In the genomic region with DNA sequence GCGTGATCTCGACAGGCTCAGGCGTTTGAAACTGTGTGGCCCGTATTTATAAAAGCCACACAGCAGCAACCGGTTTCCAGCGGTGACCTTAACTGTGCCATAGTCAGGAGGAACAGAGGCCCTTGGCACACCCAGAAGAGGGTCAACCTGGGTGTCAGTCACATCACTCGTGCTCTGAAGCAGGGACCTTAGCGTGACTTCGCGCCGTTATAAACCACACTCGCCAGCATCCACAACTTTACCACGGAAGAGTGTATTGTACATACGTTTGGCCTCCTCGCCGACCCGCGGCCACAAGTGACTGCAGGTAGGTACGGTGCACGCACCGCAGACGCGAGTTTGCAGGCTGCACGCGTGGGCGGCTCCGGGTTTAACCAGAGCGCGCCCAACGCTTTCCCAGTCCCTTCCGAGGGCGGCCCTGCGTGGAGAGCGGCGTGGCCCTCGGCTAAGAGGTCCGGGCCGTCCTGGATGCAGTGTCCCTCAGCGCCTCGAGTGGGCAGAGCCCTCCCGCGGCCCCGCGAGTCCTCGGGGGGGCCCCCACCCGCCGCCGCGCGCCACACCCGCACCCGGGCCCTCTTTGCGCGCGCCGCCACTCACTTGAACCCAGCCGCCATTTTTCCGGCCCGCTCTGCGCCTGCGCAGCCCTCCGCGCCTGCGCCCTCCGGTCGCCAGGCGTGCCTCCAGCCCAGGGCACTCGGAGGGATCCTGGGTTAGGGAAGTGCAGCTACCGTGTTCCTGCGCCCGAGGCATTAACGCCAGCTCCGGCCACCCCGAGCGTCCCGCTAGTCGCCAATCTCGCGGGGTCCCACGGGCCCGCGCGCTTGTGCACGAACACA, we compare ENCODE assay signal across 8 mouse cellular contexts. TPM values are rescaled to one million over a fixed set of nuclear protein-coding genes. Genes with fewer than 3 reads are reported as not detected.
DNase-seq lines count a peak whose midpoint lies in the region; ATAC-seq and TF ChIP-seq lines count a peak whose summit lies in the region.

No protein-coding gene starts in this region.

- H3K79me2 ChIP-seq in liver, adult 2 months (ENCODE audit: control insufficient read depth, insufficient read depth, low read length): no peaks in the 10 kb centered on the region

- peak overlapping the region; percentile 100 for H3K27ac ChIP-seq in heart, embryonic 13.5 days (replicated peaks)
- H3K27ac ChIP-seq in kidney, postnatal 0 days: peak overlapping the region; percentile 99
- peak overlapping the region; percentile 92 for H3K27ac ChIP-seq in liver, adult 2 months (replicated peaks; ENCODE audit: insufficient read depth, low read depth, low read length)

- peak; percentile 95 for DNase-seq in CD4-positive, CD25-positive, alpha-beta regulatory T cell, adult 2 months (ENCODE audit: low read depth, low spot score)
- DNase-seq in brain, embryonic 14.5 days (ENCODE audit: low read depth): peak; percentile 95
- peak; percentile 90 for DNase-seq in kidney, postnatal 0 days (ENCODE audit: low spot score)
- peak; percentile 63 for DNase-seq in liver, adult 2 months (ENCODE audit: extremely low read depth, low read depth, low spot score)
- DNase-seq in spleen, postnatal 36 days (ENCODE audit: low spot score in 2 of 2): peak; percentile 88 to 90

- TF ChIP-seq POLR2A in brain, embryonic 14.5 days (IDR thresholded peaks at IDR 0.05; ENCODE audit: borderline replicate concordance, extremely low read depth, insufficient read depth, insufficient read length, poor library complexity, severe bottlenecking): peak; percentile 90
- peak; percentile 71 for TF ChIP-seq POLR2A in liver, adult 2 months (IDR thresholded peaks at IDR 0.05; ENCODE audit: extremely low read depth, insufficient read depth, low read length)

- H3K27me3 ChIP-seq in heart, embryonic 13.5 days (replicated peaks): no peaks in the 10 kb centered on the region
- no peaks in the 10 kb centered on the region for H3K27me3 ChIP-seq in kidney, postnatal 0 days (ENCODE audit: insufficient read depth, low read length)
- H3K27me3 ChIP-seq in liver, adult 2 months (ENCODE audit: control insufficient read depth, insufficient read depth, low read length): no peaks in the 10 kb centered on the region

- H3K4me3 ChIP-seq in heart, embryonic 13.5 days: peak overlapping the region; percentile 94
- H3K4me3 ChIP-seq in kidney, postnatal 0 days (replicated peaks; ENCODE audit: low read depth, low read length): peak overlapping the region; percentile 95
- peak overlapping the region; percentile 85 for H3K4me3 ChIP-seq in liver, adult 2 months (ENCODE audit: insufficient read depth, low read depth, low read length)

- peak overlapping the region; percentile 99 for H3K9ac ChIP-seq in heart, embryonic 13.5 days
- H3K9ac ChIP-seq in kidney, postnatal 0 days (ENCODE audit: low read depth, low read length): peak overlapping the region; percentile 76
- peak overlapping the region; percentile 88 for H3K9ac ChIP-seq in liver, adult 2 months (ENCODE audit: low read depth, low read length)

- peak overlapping the region; percentile 88 for H3K4me2 ChIP-seq in heart, embryonic 13.5 days
- H3K4me2 ChIP-seq in kidney, postnatal 0 days (ENCODE audit: low read length): peak overlapping the region; percentile 86

- ATAC-seq in erythroid progenitor cell, adult 5-6 weeks (replicated peaks; ENCODE audit: low FRiP score, poor library complexity, severe bottlenecking): peak; percentile 82
- peak; percentile 78 for ATAC-seq in heart, embryonic 13.5 days (ENCODE audit: extremely low read depth, insufficient number of reproducible peaks, low FRiP score, low TSS enrichment)
- peak; percentile 93 for ATAC-seq in kidney, postnatal 0 days (replicated peaks; ENCODE audit: low FRiP score, low read depth)
- ATAC-seq in monocyte, adult 5-6 weeks (replicated peaks; ENCODE audit: insufficient number of reproducible peaks, low FRiP score, low TSS enrichment, poor library complexity, severe bottlenecking): peak; percentile 72

- peaks cover 25% of the 10 kb centered on the region for H3K4me1 ChIP-seq in heart, embryonic 13.5 days
- 0 out of 2 replicates have a peak, but pooled peaks cover 7% of the 10 kb centered on the region for H3K4me1 ChIP-seq in kidney, postnatal 0 days (replicated peaks; ENCODE audit: insufficient read depth, low read length)
- H3K4me1 ChIP-seq in liver, adult 2 months (ENCODE audit: control insufficient read depth, insufficient read depth, low read length): peaks cover 7% of the 10 kb centered on the region; the same call in 1 of the 2 replicates

- H3K36me3 ChIP-seq in heart, embryonic 13.5 days: peaks cover 52% of the 10 kb centered on the region
- peaks cover 37% of the 10 kb centered on the region for H3K36me3 ChIP-seq in kidney, postnatal 0 days (ENCODE audit: insufficient read depth, low read length)
- peaks cover 9% of the 10 kb centered on the region; the same call in 1 of the 2 replicates for H3K36me3 ChIP-seq in liver, adult 2 months (ENCODE audit: control insufficient read depth, insufficient read depth, low read length)

- H3K9me3 ChIP-seq in heart, embryonic 13.5 days: no peaks in the 10 kb centered on the region
- H3K9me3 ChIP-seq in kidney, postnatal 0 days (replicated peaks; ENCODE audit: low read length): no peaks in the 10 kb centered on the region

- under 1% methylated on average over 84 of the region's 84 CpGs for WGBS in heart, embryonic 13.5 days
- under 1% methylated on average over 84 of the region's 84 CpGs for WGBS in kidney, postnatal 0 days
- under 1% methylated on average over 84 of the region's 84 CpGs for WGBS in liver, adult 2 months

- no peak for TF ChIP-seq CTCF in brain, embryonic 14.5 days (IDR thresholded peaks at IDR 0.05; ENCODE audit: borderline replicate concordance, extremely low read depth, insufficient read depth, insufficient read length)
- TF ChIP-seq CTCF in kidney, postnatal 0 days (IDR thresholded peaks at IDR 0.05; ENCODE audit: low read depth): no peak
- no peak for TF ChIP-seq CTCF in liver, adult 2 months (IDR thresholded peaks at IDR 0.05; ENCODE audit: low read depth, low read length)

RNA-seq across cellular contexts. Expression of a gene that starts 0.6 kb away (rescaled TPM):
- 68.0 and 96.9 TPM in 2 replicates for polyA plus RNA-seq in brain, embryonic 14.5 days (2012; rRNA removed)
- total RNA-seq in erythroid progenitor cell, adult 5-6 weeks (2015; ENCODE audit: low replicate concordance): 91.4 and 111 TPM in 2 replicates
- 75.7 and 94.0 TPM in 2 replicates for total RNA-seq in erythroid progenitor cell, adult 5-6 weeks (2017; ENCODE audit: low replicate concordance)
- polyA plus RNA-seq in heart, embryonic 13.5 days (2015; fragmentation: Nextera tagmentation; extraction: Ambion mirVana): 78.9 and 87.1 TPM in 2 replicates
- polyA plus RNA-seq in kidney, postnatal 0 days (2015; fragmentation: Nextera tagmentation; extraction: Ambion mirVana): 80.5 TPM in 2 replicates
- 17.4 and 22.1 TPM in 2 replicates for total RNA-seq in liver, adult 2 months (2014; rRNA removed)
- polyA plus RNA-seq in liver, adult 2 months (2012; rRNA removed): 8.0 and 10.1 TPM in 2 replicates
- 85.4 to 124 TPM (median 90.1 TPM) in 3 replicates for total RNA-seq in monocyte, adult 5-6 weeks (2017)

RNA-seq across cellular contexts. Expression of a gene that starts 0.7 kb away (rescaled TPM):
- polyA plus RNA-seq in brain, embryonic 14.5 days (2012; rRNA removed): 27.5 and 32.9 TPM in 2 replicates
- total RNA-seq in erythroid progenitor cell, adult 5-6 weeks (2015; ENCODE audit: low replicate concordance): 10.5 and 30.6 TPM in 2 replicates
- total RNA-seq in erythroid progenitor cell, adult 5-6 weeks (2017; ENCODE audit: low replicate concordance): 1.9 and 6.5 TPM in 2 replicates
- polyA plus RNA-seq in heart, embryonic 13.5 days (2015; fragmentation: Nextera tagmentation; extraction: Ambion mirVana): 33.7 and 35.1 TPM in 2 replicates
- polyA plus RNA-seq in kidney, postnatal 0 days (2015; fragmentation: Nextera tagmentation; extraction: Ambion mirVana): 80.1 and 86.4 TPM in 2 replicates
- 28.3 and 33.4 TPM in 2 replicates for total RNA-seq in liver, adult 2 months (2014; rRNA removed)
- polyA plus RNA-seq in liver, adult 2 months (2012; rRNA removed): 14.8 and 17.5 TPM in 2 replicates
- total RNA-seq in monocyte, adult 5-6 weeks (2017): 45.9 to 54.5 TPM (median 53.9 TPM) in 3 replicates

RNA-seq across cellular contexts. Expression of a gene that starts 20.5 kb away (rescaled TPM):
- polyA plus RNA-seq in brain, embryonic 14.5 days (2012; rRNA removed): not detected in 2 replicates
- not detected in 2 replicates for total RNA-seq in erythroid progenitor cell, adult 5-6 weeks (2015; ENCODE audit: low replicate concordance)
- total RNA-seq in erythroid progenitor cell, adult 5-6 weeks (2017; ENCODE audit: low replicate concordance): not detected in 2 replicates
- 0.32 and 0.48 TPM in 2 replicates for polyA plus RNA-seq in heart, embryonic 13.5 days (2015; fragmentation: Nextera tagmentation; extraction: Ambion mirVana)
- 0.43 and 0.45 TPM in 2 replicates for polyA plus RNA-seq in kidney, postnatal 0 days (2015; fragmentation: Nextera tagmentation; extraction: Ambion mirVana)
- total RNA-seq in liver, adult 2 months (2014; rRNA removed): not detected in 2 replicates
- not detected in 2 replicates for polyA plus RNA-seq in liver, adult 2 months (2012; rRNA removed)
- total RNA-seq in monocyte, adult 5-6 weeks (2017): not detected in 3 replicates

RNA-seq across cellular contexts. Expression of a gene that starts 20.8 kb away (rescaled TPM):
- 0.49 and 1.3 TPM in 2 replicates for polyA plus RNA-seq in brain, embryonic 14.5 days (2012; rRNA removed)
- total RNA-seq in erythroid progenitor cell, adult 5-6 weeks (2015; ENCODE audit: low replicate concordance): not detected in 2 replicates
- not detected in 2 replicates for total RNA-seq in erythroid progenitor cell, adult 5-6 weeks (2017; ENCODE audit: low replicate concordance)
- polyA plus RNA-seq in heart, embryonic 13.5 days (2015; fragmentation: Nextera tagmentation; extraction: Ambion mirVana): 0.75 and 1.1 TPM in 2 replicates
- polyA plus RNA-seq in kidney, postnatal 0 days (2015; fragmentation: Nextera tagmentation; extraction: Ambion mirVana): 0.68 and 0.87 TPM in 2 replicates
- 3.8 and 7.2 TPM in 2 replicates for total RNA-seq in liver, adult 2 months (2014; rRNA removed)
- polyA plus RNA-seq in liver, adult 2 months (2012; rRNA removed): 2.1 and 4.6 TPM in 2 replicates
- not detected in 3 replicates for total RNA-seq in monocyte, adult 5-6 weeks (2017)

RNA-seq across cellular contexts. Expression of a gene that starts 42.0 kb away (rescaled TPM):
- 103 and 115 TPM in 2 replicates for polyA plus RNA-seq in brain, embryonic 14.5 days (2012; rRNA removed)
- total RNA-seq in erythroid progenitor cell, adult 5-6 weeks (2015; ENCODE audit: low replicate concordance): 82.2 and 85.1 TPM in 2 replicates
- total RNA-seq in erythroid progenitor cell, adult 5-6 weeks (2017; ENCODE audit: low replicate concordance): 54.3 and 68.4 TPM in 2 replicates
- polyA plus RNA-seq in heart, embryonic 13.5 days (2015; fragmentation: Nextera tagmentation; extraction: Ambion mirVana): 61.4 and 61.9 TPM in 2 replicates
- polyA plus RNA-seq in kidney, postnatal 0 days (2015; fragmentation: Nextera tagmentation; extraction: Ambion mirVana): 69.0 and 73.9 TPM in 2 replicates
- total RNA-seq in liver, adult 2 months (2014; rRNA removed): 16.4 and 17.0 TPM in 2 replicates
- 10.0 and 15.0 TPM in 2 replicates for polyA plus RNA-seq in liver, adult 2 months (2012; rRNA removed)
- 47.4 to 88.0 TPM (median 61.8 TPM) in 3 replicates for total RNA-seq in monocyte, adult 5-6 weeks (2017)

Comparison
In these comparisons a context has a peak if more than half of its experiments do, and no peak if none do; other contexts are left out.
1. Peak in every context shown above with its lines: DNase-seq, ATAC-seq, H3K4me3 ChIP-seq and H3K27ac ChIP-seq.